Mouse (Mus musculus) brain, adult 2 months (tissue): ENCODE data around the gene Polr1e.
"Not testable (repeated sequence)": the region's sequence is repeated elsewhere in the genome, so short reads cannot be mapped to it uniquely, and the experiment has no call there.

Experiments used
- DNase-seq: peaks from one replicate; pipeline ENCODE4 v3.0.0; 2011; ENCODE audit warnings: low read depth, low spot score

The Polr1e gene

GRCm38 (mm10) chr4:45054862-45055261, 36.5 kb downstream of the Polr1e start:
- DNase-seq: peak; percentile 38

- DNase-seq: peak; percentile 57
Measured at GRCm38 (mm10) chr4:45055451-45055850, 37.1 kb downstream of the Polr1e start.

GRCm38 (mm10) chr4:45063836-45064235, 45.5 kb downstream of the Polr1e start:
- DNase-seq: not testable (repeated sequence)

DNA sequence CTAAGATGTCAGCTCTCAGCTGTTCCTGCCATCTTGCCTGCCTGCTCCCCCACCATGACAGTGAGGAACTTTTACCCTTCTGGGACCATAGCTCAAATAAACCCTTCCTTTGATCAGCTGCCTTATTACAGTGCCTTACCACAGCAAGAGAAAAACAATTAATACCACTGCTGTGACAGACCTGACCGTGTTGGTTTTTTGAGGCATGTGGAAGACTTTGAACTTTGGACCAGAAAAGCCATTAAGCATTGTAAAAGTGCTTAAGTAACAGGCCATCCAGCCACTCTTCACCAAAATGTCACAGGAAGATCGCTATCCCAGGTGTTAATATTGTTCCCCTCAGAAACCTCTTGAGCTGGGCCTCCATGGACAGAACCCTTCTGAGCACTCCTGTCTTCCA, 46.2 kb downstream of the Polr1e start:
- DNase-seq: no peak

- peak; percentile 40 for DNase-seq
Measured at GRCm38 (mm10) chr4:45066036-45066730, 47.8 kb downstream of the Polr1e start.

- DNase-seq: no peak
Measured at GRCm38 (mm10) chr4:45067742-45068141, 49.4 kb downstream of the Polr1e start.

DNA sequence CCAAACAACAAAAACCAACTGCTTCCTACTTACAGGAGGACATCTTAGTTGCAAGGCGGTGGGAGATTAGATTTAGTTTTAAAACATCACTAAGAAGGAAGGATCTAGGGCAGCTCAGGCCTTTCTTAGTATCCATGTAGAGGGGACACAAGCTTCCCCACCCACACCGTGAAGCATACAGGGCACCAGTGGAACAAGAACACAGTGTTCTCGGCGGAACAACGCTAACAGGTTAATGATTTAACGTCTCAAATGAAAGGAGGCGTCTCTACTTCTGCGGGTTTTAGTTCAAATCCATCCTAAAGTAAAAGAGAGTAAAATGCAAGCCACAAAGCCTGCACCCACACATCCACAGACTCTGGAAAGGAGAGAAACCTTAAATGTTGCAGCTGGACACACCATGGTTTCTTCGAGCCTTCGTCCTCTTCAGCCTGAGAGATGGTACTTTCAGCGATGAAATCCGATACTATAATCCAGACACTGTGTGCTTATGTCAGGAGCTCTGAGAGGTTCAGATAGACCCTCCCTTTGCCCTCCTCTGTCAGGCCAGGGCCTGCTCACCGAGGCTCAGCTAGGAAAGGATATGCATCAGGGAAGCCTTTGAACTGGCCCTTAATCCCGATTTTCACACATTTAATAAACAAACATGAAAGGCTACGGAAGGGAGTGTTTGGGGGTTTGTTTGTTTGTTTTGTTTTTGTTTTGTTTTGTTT, 54.0 kb downstream of the Polr1e start:
- DNase-seq: no peak

DNA sequence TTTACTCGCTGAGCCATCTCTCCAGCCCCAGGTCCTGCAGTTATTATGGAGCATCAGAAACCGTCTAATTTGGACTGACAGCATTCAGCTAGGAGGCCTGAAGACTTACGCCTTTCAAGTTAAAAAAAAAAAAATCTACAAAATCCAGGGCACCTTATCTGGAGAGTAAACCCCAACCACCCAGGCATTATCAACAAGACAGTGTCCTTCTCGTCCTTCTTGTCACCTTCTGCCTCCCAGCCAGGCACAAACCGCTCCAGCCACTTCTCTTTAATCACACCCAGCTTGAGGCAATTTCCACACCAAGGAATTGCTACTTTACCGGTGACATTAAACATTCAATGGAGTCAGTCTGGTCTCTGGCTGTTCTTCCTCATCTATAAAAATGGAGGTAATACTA, 55.2 kb downstream of the Polr1e start:
- no peak for DNase-seq

- DNase-seq: peak; percentile 69
Measured at GRCm38 (mm10) chr4:45081041-45081440, 62.7 kb downstream of the Polr1e start.

GRCm38 (mm10) chr4:45082951-45083350, 64.6 kb downstream of the Polr1e start:
- DNase-seq: no peak

DNA sequence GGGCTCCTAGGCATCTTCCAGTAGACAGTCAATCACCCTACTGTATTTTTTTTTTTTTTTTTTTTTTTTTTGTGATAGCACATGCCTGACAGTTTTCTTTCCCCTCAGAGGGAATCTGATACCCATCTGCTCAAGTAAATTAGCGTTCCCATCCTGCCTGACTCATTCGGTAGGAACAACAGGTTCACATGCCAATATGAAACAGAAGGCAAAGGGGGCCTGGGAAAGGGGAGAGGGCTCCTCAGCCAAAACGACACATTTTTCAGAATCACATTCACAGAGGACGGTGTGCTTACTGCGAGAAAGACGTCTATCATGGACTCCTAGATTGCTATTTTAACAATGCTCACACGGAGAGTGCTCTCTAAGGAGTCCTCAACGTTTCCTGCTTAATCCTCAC, 65.1 kb downstream of the Polr1e start:
- peak; percentile 59 for DNase-seq

DNA sequence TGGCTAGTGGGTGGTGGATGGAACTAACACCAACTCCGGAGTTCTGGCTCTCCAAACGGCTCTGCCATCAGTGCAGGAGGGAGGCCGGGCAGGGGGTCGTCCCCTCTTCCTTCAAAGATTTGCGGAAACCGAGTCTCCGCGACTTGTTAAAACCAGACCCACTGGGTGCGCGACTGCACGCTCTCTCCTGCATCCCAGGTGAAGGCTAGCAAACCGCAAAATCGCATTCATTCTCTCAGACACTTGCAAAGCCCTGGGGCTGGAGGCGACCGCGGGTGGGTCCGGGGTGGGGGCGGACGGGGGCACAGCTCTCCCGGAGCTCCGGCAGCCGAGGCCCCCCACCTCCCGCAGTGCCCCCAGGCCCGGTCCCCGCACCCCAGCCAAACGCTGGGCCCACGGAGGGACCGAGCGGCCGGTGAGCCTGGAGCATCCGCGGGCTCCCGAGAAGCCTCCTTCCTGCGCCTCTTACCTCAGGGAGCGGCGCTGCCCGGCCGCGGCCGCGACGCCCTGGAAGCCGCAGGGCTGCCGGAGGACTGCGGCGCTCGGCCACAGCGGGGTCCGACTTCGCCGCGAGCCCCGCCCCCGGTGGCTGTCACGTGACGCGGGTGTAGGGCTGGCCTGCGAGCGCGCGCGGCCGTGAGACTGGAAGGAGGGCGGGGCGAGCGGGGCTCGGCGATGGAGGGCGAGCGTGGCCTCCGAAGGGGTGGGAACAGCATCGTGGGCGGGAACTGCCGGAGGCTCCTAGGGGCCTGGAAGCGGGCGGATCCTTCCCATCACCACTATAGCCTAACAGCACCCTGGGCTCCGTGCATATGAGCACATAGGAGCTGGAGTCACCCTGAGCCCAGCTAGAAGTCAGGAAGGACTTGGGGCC, 65.9 kb downstream of the Polr1e start, which contains the start of gene Fbxo10:
TSS of gene Fbxo10 (minus strand) at position 584 of the 874 bp plus-strand sequence.
- peak; percentile 96 for DNase-seq

GRCm38 (mm10) chr4:45084895-45085290, 66.5 kb downstream of the Polr1e start:
- no peak for DNase-seq
